Mouse (Mus musculus) stomach, postnatal 0 days (tissue): ENCODE measurements at regions not wholly inside any gene's neighbourhood (a gene's known extent, or its start where the extent isn't known, plus 50 kb on each side); places are given as distances from the start of the nearest gene placed in this dataset.

Experiments used
- CTCF ChIP-seq: IDR thresholded peaks from 2 replicates; pipeline ENCODE4 v1.5.1; 2016; ENCODE audit warnings: antibody characterized with exemption, low read depth, mild to moderate bottlenecking, moderate library complexity
- EP300 ChIP-seq: optimal IDR thresholded peaks from 2 replicates; pipeline ENCODE3; 2016; ENCODE audit warnings: antibody characterized with exemption

- TF ChIP-seq CTCF (no peak), EP300 (no peak)
These were observed 625.3 kb upstream of the Cdh5 start for GRCm38 (mm10) chr8:103475816-103476797.
